Mouse (Mus musculus): ENCODE measurements at regions not wholly inside any gene's neighbourhood (a gene's known extent, or its start where the extent isn't known, plus 50 kb on each side); places are given as distances from the start of the nearest gene placed in this dataset.

DNA sequence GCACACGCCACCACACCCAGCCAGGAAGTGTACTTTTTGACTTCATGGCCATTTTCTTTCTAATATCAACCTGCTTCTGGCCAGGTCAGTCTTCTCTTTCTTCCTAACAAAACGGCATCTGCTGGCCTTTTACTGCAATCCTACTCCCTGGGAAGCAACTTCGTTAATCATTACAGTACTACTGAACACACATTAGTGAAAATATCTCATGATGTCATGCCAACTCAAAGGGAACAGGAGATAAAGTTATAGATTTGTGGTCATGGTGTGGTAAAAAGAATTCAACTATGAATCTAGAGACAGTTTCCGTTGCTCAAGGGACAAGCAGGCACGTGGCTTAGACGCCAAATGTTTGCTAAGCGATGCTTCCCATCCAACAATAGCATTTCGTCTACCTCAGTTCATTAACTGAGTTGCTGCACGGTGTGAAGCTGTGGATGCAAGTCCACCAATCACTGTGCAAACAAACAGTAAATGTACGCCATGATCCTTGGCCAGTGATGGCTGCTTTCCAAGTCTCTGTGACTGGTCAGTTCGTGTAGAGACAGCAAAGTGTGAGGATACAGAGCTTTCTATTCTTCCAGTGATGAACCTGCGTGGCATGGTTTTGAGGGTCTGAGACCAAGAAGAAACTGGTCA, 55.7 kb upstream of the Frmd6 start:
- DNase-seq = no peak

DNA sequence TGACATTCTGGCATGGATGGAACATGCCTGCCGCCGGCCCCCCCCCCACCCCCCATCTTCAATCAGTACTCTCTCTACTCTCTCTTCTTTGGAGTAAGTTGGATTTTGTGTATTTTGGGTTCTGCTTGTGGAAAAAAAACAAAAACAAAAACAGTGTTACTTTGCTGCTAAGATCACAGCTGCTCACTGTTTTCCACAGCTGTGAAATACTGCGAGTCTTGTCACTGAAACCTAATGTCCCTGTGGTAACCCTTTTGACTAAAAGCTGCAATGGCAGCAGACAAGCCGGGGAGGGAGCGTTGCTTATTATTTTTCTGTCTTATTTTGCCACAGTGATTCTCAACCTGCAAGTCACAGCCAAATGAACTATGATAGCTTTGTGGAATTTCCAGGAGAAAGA, 51.3 kb upstream of the Frmd6 start:
- no peak for DNase-seq

DNA sequence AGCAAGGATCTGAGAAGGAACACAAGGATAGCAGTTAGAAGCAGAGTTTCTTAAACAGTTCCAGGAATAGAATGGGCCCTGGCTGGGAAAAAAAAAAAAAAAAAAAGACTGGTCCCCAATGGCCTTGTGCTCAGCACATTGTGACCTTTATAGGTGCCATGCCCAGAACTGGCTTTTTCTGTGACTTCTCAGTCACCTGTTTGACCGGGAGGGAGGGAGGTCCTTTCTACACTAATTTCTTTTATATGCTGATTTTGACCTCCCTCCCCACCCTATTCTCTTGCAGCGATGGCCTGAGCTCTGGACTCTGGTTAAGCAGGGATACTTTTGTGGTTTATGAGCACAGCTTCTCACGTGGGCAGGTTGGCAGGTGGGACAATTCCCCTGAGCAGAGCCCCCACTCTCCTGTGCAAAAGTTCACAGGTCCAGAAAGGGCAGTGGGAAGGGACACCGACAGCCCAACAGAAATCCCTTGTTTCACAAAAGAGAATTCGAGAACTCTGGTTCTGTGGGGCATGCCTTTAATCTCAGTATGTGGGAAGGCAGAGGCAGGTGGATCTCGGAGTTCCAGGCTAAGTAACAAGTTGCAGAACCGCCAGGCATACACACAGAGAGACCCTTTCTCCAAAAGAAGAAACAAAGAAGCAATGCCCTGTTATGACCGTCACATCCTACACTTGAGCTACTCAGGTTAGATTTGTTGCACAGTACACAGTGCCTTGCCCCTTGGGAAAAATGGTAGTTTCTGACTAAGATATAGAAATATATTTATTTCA, 50.3 kb upstream of the Frmd6 start:
- no peak for DNase-seq
